Mouse (Mus musculus): ENCODE measurements around the gene Fam71e1.

Fam71e1 gene

GRCm38 (mm10) chr7:44471880-44472557 lies 24.4 kb upstream of the Fam71e1 start:
- DNase-seq = no peak

DNA sequence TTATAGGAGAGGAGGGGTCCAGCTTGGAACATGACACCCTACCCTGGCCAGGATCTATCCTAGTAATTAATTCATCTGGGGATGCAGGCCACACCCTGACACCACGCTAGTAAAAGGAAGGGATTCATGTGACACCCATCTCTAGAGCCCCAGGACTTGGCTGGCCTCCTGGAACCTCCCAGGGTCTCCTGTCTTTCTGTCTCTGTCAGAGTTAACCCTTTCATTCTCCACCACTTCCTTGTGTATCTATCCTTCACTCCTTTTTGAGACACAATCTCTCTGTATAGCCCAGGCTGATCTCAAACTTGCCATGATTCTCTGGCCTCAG lies 23.9 kb upstream of the Fam71e1 start:
- DNase-seq = no peak

DNA sequence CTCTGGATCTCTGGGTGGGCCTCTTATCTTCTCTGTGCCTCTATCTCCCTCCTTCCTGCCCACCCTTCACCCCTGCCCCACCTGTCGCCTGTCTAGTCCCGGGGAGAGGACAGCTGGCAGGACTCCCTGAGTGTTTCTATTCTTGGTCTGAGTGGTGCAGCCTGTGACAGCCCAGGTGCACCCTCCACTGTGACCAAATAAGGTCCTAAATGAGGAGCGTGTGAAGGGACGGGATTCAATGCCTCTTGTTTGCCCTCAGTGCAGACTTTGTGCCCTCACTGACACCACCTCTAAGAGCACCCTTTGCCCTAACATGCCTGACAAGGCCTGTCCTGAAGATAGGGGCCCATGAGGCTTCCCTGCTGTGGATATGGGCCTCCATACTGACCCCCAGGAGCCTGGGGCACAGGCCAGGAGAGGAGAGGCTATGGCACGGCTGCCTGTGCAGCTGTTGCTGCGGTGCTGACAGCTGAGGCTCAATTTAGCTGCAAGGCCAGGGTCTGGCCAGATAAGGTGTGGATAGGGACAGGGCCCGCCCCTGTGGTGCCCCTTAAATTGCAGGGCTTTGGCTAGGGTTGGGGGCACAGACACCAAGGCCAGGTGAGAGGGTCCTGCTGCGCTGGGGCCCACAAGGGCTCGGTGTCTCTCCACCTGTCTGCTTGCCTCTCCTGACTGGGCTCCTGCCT lies 23.3 kb upstream of the Fam71e1 start:
- DNase-seq = no peak

- no peak for DNase-seq
Measured at GRCm38 (mm10) chr7:44474419-44474818, 22.0 kb upstream of the Fam71e1 start.

- no peak for DNase-seq
Measured at GRCm38 (mm10) chr7:44475046-44475614, 21.3 kb upstream of the Fam71e1 start.

DNA sequence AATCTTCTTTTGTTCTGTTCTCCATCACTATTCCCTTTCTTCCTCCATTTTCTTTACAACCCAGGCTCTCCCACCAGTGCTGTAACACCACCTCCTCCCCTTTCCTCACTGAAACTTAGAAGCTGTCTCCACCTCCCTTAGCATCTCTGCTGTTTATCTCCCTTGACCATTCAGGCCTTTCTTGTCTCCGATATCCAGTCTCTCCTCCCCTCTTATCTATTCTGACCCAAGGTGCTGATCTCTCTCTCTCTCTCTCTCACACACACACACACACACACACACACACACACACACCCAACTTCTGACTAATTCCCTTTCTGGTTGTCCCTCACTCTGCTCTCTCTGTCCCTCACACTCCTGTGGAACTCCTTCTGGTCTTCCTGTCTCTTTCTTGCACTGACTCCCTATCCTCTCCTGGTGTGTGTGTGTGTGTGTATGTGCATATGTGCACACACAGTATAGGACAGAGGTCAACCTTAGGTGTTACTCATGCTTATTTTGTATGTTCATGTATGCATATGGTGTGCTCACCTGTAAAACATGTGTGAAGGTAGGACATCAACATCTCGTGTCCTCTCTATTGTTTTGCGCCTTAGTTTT lies 13.4 kb upstream of the Fam71e1 start:
- DNase-seq = no peak

DNA sequence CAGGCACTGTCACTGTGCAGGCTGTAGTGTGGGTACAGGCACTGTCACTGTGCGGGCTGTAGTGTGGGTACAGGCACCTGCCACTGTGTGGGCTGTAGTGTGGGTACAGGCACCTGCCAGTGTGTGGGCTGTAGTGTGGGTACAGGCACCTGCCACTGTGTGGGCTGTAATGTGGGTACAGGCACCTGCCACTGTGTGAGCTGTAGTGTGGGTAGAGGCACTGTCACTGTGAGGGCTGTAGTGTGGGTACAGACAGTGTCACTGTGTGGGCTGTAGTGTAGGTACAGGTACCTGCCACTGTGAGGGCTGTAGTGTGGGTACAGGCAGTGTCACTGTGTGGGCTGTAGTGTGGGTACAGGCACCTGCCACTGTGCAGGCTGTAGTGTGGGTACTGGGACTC lies 12.3 kb upstream of the Fam71e1 start:
- DNase-seq = no peak

DNA sequence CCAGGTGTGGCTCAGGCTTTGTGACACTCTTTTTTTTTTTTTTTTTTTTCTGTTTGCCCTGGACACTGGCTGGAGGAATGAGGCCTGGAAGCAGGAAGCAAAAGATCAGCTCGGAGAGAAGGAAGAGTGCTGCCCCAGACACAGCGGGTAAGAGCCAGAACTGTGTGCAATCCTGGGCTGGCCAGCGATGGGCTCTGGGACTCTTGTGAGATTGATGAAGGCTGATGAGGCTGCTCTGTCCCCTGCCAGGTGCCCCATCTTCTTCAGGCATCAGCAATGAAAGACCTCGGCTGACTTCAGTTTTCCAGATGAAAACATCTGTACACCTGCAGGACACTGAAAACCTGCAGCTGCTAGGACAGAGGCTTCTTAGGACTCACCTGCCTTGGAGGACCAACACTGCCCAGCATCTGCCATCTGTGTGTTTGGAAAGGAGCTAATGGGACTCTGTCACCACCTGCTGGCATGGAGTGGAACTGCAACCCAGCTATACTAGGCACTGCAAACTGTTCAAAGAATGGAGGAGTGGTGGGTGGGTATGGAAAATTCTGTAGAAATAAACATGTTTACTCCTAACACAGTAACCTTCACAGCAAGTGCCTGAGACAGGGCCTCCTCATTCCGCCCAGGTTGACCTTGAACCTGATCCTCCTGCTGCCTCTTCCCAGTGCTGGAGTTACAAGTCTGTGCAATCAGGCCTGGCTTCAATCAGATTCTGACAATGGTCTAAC lies 11.4 kb upstream of the Fam71e1 start:
- peak; percentile 74 to 84 for DNase-seq

DNA sequence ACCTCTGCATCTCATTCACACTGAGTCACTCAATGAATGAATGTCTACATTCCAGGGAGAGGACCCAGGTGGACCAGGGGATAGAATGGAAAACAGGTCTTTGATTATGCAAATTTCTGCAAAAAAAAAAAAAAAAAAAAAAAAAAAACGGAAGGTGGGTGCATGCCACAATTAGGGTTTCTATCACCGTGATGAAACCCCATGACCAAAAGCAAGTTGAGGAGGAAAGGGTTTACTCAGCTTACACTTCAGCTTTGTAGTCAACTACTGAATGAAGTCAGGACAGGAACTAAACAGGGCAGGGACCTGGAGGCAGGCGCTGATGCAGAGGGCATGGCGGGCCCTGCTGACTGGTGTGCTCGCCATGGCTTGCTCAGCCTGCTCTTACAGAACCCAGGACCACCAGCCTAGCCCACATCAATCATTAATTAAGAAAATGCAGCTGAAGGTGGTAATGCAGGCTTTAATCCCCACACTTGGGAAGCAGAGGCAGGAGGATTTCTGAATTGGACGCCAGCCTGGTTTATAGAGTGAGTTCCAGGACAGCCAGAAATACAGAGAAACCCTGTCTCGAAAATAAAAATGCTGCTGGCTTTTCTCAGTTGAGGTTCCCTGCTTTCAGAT lies 10.7 kb upstream of the Fam71e1 start:
- no peak for DNase-seq

- no peak for DNase-seq
Measured at GRCm38 (mm10) chr7:44486927-44487575, 9.3 kb upstream of the Fam71e1 start.

- no peak for DNase-seq
Measured at GRCm38 (mm10) chr7:44487936-44488335, 8.4 kb upstream of the Fam71e1 start.

- peak in 1 of 2 experiments; percentile 38 for DNase-seq
Measured at GRCm38 (mm10) chr7:44488545-44488944, 7.8 kb upstream of the Fam71e1 start.

- DNase-seq = no peak
Measured at GRCm38 (mm10) chr7:44490281-44490680, 6.1 kb upstream of the Fam71e1 start.

- DNase-seq = no peak
Measured at GRCm38 (mm10) chr7:44491391-44491790, 5.0 kb upstream of the Fam71e1 start.

DNA sequence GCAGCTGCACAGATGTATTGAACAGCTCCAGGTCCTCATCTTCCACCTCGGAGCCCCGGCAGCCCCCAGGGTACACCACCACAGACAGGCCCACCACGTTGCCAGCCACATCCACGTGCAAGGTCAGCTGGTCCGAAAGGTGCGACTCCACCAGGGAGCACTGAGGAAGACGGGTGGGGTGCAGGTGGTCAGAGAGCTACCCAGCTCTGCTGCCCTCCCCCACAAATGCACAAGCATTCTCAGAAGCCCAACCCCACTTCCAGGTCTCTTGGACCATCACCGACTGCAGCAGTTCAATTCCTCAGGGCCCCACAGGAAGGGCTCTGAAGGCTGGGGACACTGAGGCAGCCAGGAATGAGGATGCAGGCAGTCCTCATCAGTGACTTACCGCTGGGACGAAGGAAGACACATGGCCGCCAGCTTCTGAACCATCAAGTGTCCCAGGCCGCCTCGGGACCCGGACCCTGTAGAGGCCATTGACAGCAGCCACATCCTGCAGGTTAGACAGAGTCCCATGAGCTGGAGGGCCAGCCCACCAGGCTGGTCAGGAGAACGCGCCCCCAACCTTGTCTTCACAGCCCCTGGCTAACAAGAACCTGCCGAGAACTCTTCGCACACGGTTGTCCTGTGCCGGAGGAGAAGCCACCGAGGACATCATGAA lies 4.1 kb upstream of the Fam71e1 start:
- DNase-seq = peak in 1 of 2 experiments; percentile 32

- DNase-seq = peak in 1 of 2 experiments; percentile 35
Measured at GRCm38 (mm10) chr7:44494681-44495080, 1.7 kb upstream of the Fam71e1 start.

- no peak for DNase-seq
Measured at GRCm38 (mm10) chr7:44495086-44495485, 1.3 kb upstream of the Fam71e1 start.

DNA sequence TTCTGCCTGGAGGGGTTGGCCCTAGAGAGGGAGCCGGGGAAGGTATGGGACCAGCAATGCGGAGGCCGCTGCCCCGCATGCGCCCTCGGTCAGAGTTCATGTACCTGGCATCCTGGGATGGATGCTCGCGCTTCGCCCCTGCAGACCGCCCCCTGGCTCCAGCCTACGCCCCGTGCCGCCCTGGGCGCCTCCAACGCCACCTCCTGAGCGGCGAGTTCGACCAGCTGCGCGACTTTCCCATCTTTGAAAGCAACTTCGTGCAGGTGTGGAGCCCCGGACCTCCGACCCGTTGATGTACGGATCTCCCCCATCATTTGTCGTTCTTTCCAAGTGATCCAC lies 359 bp downstream of the Fam71e1 start:
- no peak for DNase-seq

DNA sequence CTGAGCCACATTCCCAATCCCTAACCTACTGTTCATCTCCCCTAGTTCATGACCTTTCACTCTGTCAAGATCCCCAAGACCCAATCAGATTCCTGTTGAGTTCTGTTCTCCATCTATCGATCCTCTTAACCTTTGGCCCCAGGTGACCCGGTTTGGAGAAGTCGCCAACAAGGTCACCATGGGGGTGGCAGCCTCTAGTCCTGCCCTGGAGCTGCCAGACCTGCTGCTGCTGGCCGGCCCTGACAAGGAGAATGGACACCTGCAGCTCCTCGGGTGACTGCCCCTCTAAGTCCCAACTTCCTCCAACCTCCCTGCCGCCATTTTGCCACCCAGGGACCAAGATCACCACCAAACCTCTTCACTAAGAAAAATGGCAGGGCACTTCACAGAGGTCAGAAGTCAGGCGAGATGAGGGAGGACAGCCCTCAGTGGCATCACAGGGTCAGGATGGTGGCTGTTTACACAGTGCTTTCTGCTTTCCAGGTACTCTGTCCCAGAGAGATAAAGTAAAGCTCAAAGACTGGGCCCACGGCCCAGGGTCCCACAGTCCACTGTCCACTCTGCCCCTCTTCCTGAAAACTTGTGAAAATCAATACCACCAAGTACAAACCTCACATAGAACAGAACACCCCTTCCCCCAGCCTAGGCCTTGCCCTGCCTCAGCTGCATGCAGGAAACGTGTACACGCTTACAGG lies 1.1 kb downstream of the Fam71e1 start:
- DNase-seq = peak in 1 of 2 experiments; percentile 33

- no peak for DNase-seq
Measured at GRCm38 (mm10) chr7:44498922-44499321, 2.5 kb downstream of the Fam71e1 start.

DNA sequence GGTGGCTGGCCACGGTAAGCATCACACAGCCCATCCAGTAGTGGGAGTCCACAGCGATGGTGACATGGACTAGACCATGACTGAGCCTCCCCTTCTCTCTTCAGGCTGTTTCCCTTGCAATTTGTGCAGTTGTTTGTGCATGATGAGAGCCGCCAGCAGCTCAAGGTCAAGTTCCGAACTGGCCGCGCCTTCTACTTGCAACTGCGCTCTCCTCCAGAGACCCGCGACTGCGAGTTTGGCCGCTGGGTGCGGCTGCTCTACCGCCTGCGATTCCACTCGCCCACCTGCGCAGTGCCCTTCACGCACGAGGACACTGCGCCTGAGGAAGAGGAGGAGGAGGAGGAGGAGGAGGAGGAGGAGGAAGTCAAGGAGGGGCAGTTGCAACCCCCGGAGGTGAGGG lies 3.7 kb downstream of the Fam71e1 start:
- peak in 1 of 2 experiments; percentile 31 for DNase-seq

Data from kidney, postnatal 25 days (tissue).